Comparison of ENCODE assay signal across 10 mouse cellular contexts in the genomic region with DNA sequence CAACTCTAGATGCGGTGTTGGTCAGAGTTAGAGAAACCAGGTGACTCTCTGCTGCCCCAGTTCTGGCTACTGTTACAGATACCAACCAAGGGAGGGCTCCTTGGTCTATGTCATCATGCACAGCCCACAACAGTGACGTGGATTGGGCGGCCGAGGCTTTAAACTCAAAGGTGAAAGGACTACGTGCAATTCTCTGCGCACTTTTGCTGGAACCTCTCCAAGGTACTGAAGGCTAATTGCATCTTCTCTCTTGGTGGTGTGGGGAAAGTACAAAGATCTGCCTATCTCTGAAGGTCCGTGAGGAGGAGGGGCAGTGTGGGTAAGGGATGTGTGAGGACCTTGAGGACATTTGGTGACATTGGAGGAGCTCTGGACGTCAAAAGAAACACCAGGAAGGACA.
"Had no signal": no experiment of that assay in that cellular context is flagged by ENCODE, and none has a peak within 500 bp of the region (broad histone marks: within the 10 kb centered on the region; RNA-seq: fewer than 3 reads in every experiment).

No protein-coding gene starts in this region.

- H3K27ac ChIP-seq: layer of hippocampus, adult 2 months; limb, embryonic 13.5 days; liver, embryonic 14.5 days; midbrain, embryonic 13.5 days; stomach, postnatal 0 days had no signal

- DNase-seq: left cerebral cortex, postnatal 4 days; lung, adult 18-20 months; right cerebral cortex, postnatal 14 days; thymus, postnatal 4 days had no signal

- H3K27me3 ChIP-seq: limb, embryonic 13.5 days; midbrain, embryonic 13.5 days had no signal

- H3K4me2 ChIP-seq: limb, embryonic 13.5 days; midbrain, embryonic 13.5 days had no signal

- H3K9ac ChIP-seq: limb, embryonic 13.5 days; liver, embryonic 14.5 days; midbrain, embryonic 13.5 days had no signal

- H3K36me3 ChIP-seq: limb, embryonic 13.5 days; midbrain, embryonic 13.5 days had no signal

- H3K4me1 ChIP-seq: limb, embryonic 13.5 days had no signal

- ATAC-seq: hindbrain, embryonic 16.5 days; midbrain, embryonic 13.5 days had no signal

- H3K4me3 ChIP-seq: layer of hippocampus, adult 2 months; limb, embryonic 13.5 days; midbrain, embryonic 13.5 days had no signal

- H3K9me3 ChIP-seq: limb, embryonic 13.5 days; midbrain, embryonic 13.5 days had no signal
